Mouse (Mus musculus): Measurements from ENCODE around the gene Mogs.

DNA sequence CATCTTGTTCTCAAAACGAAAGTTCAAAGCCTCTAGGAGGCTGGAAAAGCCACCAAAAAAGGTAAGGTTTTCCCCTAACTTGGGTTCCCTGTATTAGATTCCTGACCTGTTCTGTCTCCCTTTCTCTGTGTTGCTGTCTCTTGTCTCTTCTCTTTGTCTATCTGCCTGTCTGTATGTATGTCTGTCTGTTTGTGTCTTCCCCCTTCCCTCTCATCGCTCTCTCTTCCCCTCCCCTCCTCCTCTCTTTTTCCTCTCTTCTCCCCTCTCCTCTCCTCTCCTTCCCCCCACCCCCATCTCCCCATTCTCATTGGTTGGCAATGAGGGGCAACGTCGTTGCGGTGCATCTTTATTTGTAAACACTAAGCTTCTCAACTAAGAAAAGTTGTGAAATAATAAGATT is 10.0 kb downstream of the Mogs start, which contains the start of gene Ino80b:
- TF ChIP-seq CTCF (IDR thresholded peaks at IDR 0.05; ENCODE audit: low read depth) (no peak), EP300 (IDR thresholded peaks at IDR 0.05; ENCODE audit: low read depth) (no peak)

Measured in liver, postnatal 0 days (tissue).